Mouse (Mus musculus): Measurements from ENCODE around the gene Mks1.

- TF ChIP-seq CTCF (IDR thresholded peaks at IDR 0.05; ENCODE audit: extremely low read depth, insufficient read length, insufficient replicate concordance, low read depth, low read length) (no peak), POLR2A (IDR thresholded peaks at IDR 0.05; ENCODE audit: low read depth, low read length) (no peak)
Measured at GRCm38 (mm10) chr11:87892168-87892567, 39.2 kb downstream of the Mks1 start, which contains the start of gene Olfr462.

Measured in small intestine, adult 2 months (tissue).